12 mouse cellular contexts compared by ENCODE assay signal in the genomic region with DNA sequence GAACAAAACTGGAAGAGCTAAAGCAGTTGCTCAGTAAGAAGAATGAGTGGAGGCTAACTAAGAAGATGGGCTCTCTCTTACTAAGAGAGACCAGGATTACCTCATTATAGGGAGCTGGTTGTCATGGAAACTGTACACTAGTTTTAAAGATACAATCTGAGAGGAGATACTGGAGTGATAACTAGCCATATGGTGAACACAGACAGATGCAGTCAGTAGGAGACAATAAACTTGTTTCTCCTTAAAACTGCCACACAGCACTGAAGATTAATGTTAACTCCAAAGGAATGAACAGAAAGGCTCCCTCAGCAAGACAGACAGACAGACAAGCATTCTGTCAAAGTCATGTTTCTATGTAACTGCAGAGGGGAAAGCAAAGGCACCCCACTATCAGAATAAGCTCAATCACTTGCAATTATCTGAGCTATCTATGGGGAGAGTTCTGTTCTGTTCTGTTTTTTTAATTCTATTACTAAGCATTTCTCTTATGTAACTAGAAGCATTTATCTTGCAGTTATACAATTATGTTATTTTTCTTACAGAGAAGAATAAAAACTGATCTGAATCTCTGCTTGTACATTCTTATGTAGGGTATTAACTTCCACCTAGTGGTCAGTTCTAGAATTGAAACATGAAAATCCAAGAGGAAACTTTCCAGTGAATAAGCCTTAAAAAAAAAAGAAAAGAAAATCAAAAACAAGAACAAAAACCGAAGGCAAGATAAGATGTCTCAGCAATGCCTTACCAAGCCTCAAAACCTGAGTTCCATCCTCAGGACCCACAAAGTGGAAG. TPM values are rescaled to one million over a fixed set of nuclear protein-coding genes. Genes with fewer than 3 reads are reported as not detected.
A peak's percentile ranks its signal among the peaks of the same experiment; 100 is the strongest.
DNase-seq lines count a peak whose midpoint lies in the region; TF ChIP-seq lines count a peak whose summit lies in the region.
"Had no signal": no experiment of that assay in that cellular context is flagged by ENCODE, and none has a peak within 500 bp of the region (broad histone marks: within the 10 kb centered on the region; RNA-seq: fewer than 3 reads in every experiment).

No protein-coding gene starts in this region.

- H3K9ac ChIP-seq in liver, adult 2 months (ENCODE audit: low read depth, low read length), result no peak overlapping the region
- H3K9ac ChIP-seq: embryonic facial prominence, embryonic 12.5 days had no signal

- H3K27ac ChIP-seq in gastrocnemius, adult 2 months, result no peak overlapping the region
- no peak overlapping the region for H3K27ac ChIP-seq in liver, adult 2 months (replicated peaks; ENCODE audit: insufficient read depth, low read depth, low read length)
- no peak overlapping the region for H3K27ac ChIP-seq in thymus, adult 2 months (ENCODE audit: control insufficient read depth, insufficient read depth, low read length)
- H3K27ac ChIP-seq: embryonic facial prominence, embryonic 12.5 days had no signal

- peaks cover 65% of the 10 kb centered on the region for H3K36me3 ChIP-seq in liver, adult 2 months (ENCODE audit: control insufficient read depth, insufficient read depth, low read length)
- H3K36me3 ChIP-seq in thymus, adult 2 months (ENCODE audit: control insufficient read depth, insufficient read depth, low read length), result peaks cover 37% of the 10 kb centered on the region

- intact Hi-C loops in gastrocnemius, adult 2 months (cut with DNase I), result no loop called here
- intact Hi-C loops in gastrocnemius, postnatal 36 days (cut with DNase I), result no loop called here

- DNase-seq in gastrocnemius, adult 2 months, result no peak
- no peak for DNase-seq in gastrocnemius, postnatal 36 days
- DNase-seq in liver, adult 2 months (ENCODE audit: extremely low read depth, low read depth, low spot score), result peak; percentile 19
- DNase-seq in liver (no peak), MN1 (ENCODE audit: low spot score) (peak; percentile 51)
- DNase-seq in retina, embryonic 14.5 days (ENCODE audit: low spot score), result peak; percentile 38
- no peak for DNase-seq in cerebellum, adult 9-10 months
- no peak for DNase-seq in thymus, adult 2 months
- DNase-seq: layer of hippocampus, postnatal 36 days; thymus, postnatal 36 days had no signal

- H3K4me1 ChIP-seq in liver, adult 2 months (ENCODE audit: control insufficient read depth, insufficient read depth, low read length), result no peaks in the 10 kb centered on the region
- no peaks in the 10 kb centered on the region for H3K4me1 ChIP-seq in thymus, adult 2 months (replicated peaks; ENCODE audit: control insufficient read depth, insufficient read depth, low read length)
- H3K4me1 ChIP-seq: embryonic facial prominence, embryonic 12.5 days had no signal

- TF ChIP-seq CTCF in gastrocnemius, adult 2 months (IDR thresholded peaks at IDR 0.05), result peak; percentile 46
- no peak; the same call in 1 of the 2 replicates for TF ChIP-seq CTCF in liver, adult 2 months (IDR thresholded peaks at IDR 0.05; ENCODE audit: low read depth, low read length)
- TF ChIP-seq CTCF in thymus, adult 2 months (IDR thresholded peaks at IDR 0.05; ENCODE audit: borderline replicate concordance, control insufficient read depth, extremely low read depth, insufficient read depth, low read length, poor library complexity), result no peak

- H3K79me2 ChIP-seq in liver, adult 2 months (ENCODE audit: control insufficient read depth, insufficient read depth, low read length), result no peaks in the 10 kb centered on the region

- no peak for TF ChIP-seq POLR2A in liver, adult 2 months (IDR thresholded peaks at IDR 0.05; ENCODE audit: extremely low read depth, insufficient read depth, low read length)
- no peak for TF ChIP-seq POLR2A in thymus, adult 2 months (IDR thresholded peaks at IDR 0.05; ENCODE audit: control insufficient read depth, extremely low read depth, insufficient read depth, low read length, poor library complexity)

- 48% methylated on average over 1 of the region's 1 CpGs for WGBS in liver, adult 2 months
- WGBS in thymus, adult 2 months, result 54% methylated on average over 1 of the region's 1 CpGs

- no peaks in the 10 kb centered on the region for H3K27me3 ChIP-seq in liver, adult 2 months (ENCODE audit: control insufficient read depth, insufficient read depth, low read length)
- H3K27me3 ChIP-seq in thymus, adult 2 months (ENCODE audit: control insufficient read depth, insufficient read depth, low read length), result no peaks in the 10 kb centered on the region
- H3K27me3 ChIP-seq: embryonic facial prominence, embryonic 12.5 days had no signal

- H3K4me3 ChIP-seq in gastrocnemius, adult 2 months, result no peak overlapping the region
- no peak overlapping the region for H3K4me3 ChIP-seq in liver, adult 2 months (ENCODE audit: insufficient read depth, low read depth, low read length)
- no peak overlapping the region for H3K4me3 ChIP-seq in thymus, adult 2 months (ENCODE audit: control insufficient read depth, insufficient read depth, low read length)
- H3K4me3 ChIP-seq: embryonic facial prominence, embryonic 12.5 days had no signal

RNA-seq across cellular contexts. Expression of a gene that starts 34.8 kb away (rescaled TPM):
- 1 to 10 TPM in 1 of 2 experiments, under 1 TPM in 1; 0.64 to 3.1 TPM for total RNA-seq in gastrocnemius, adult 2 months (2021)
- total RNA-seq in gastrocnemius, postnatal 36 days (2021), result under 1 TPM; 0.37 to 0.71 TPM
- total RNA-seq in liver, adult 2 months (2014; rRNA removed), result not detected in 2 replicates
- 0.30 and 0.38 TPM in 2 replicates for polyA plus RNA-seq in liver, adult 2 months (2012; rRNA removed)
- 0.14 and 0.80 TPM in 2 replicates for polyA plus RNA-seq in thymus, adult 2 months (2012; rRNA removed)
- total RNA-seq: megakaryocyte, adult 5-6 weeks had no signal
- polyA plus RNA-seq: embryonic facial prominence, embryonic 12.5 days had no signal

Comparison
In these comparisons a context has a peak if more than half of its experiments do, and no peak if none do; other contexts are left out.
1. DNase-seq: peak in liver, adult 2 months (single experiment), MN1 (single experiment) and retina, embryonic 14.5 days (single experiment); none in gastrocnemius, adult 2 months (single experiment), gastrocnemius, postnatal 36 days (0 of 2), liver (single experiment), cerebellum, adult 9-10 months (single experiment) and thymus, adult 2 months (single experiment).